Mouse (Mus musculus) midbrain, embryonic 16.5 days (tissue): Measurements from ENCODE around the gene Cited4. TPM values are rescaled to one million over a fixed set of nuclear protein-coding genes. Genes with fewer than 3 reads are reported as not detected.
A peak's percentile ranks its signal among the peaks of the same experiment; 100 is the strongest.

Source experiments
- ATAC-seq: fragments of 200-750 bp; cut with Nextera tagmentation; 2 replicates; pipeline ENCODE4 v1.8.0; 2017; ENCODE audit warnings: moderate TSS enrichment
- H3K27ac ChIP-seq: fragments of 300-500 bp; sonication (generic); 2 replicates; pipeline ENCODE4 v1.5.1; 2014; ENCODE audit warnings: mild to moderate bottlenecking, low read length, mixed read lengths
- H3K27me3 ChIP-seq: fragments of 300-500 bp; sonication (generic); 2 replicates; pipeline ENCODE4 v1.6.1; 2014; ENCODE audit warnings: low read depth, low read length, mixed read lengths; ENCODE audit not compliant: control insufficient read depth, insufficient read depth
- H3K36me3 ChIP-seq: fragments of 300-500 bp; sonication (generic); 2 replicates; pipeline ENCODE4 v1.6.1; 2014; ENCODE audit warnings: mild to moderate bottlenecking, low read length, moderate library complexity, mixed read lengths; ENCODE audit not compliant: control insufficient read depth, insufficient read depth
- H3K4me1 ChIP-seq: fragments of 300-500 bp; sonication (generic); 2 replicates; pipeline ENCODE4 v1.6.1; 2014; ENCODE audit warnings: mild to moderate bottlenecking, low read length, mixed read lengths; ENCODE audit not compliant: control insufficient read depth, insufficient read depth
- H3K4me2 ChIP-seq: fragments of 300-500 bp; sonication (generic); 2 replicates; pipeline ENCODE4 v1.6.1; 2014; ENCODE audit warnings: mild to moderate bottlenecking, low read length, mixed read lengths
- H3K4me3 ChIP-seq: fragments of 300-500 bp; sonication (generic); 2 replicates; pipeline ENCODE4 v1.5.1; 2014; ENCODE audit warnings: low read depth, mild to moderate bottlenecking, low read length, moderate library complexity, mixed read lengths
- H3K9ac ChIP-seq: fragments of 300-500 bp; sonication (generic); 2 replicates; pipeline ENCODE4 v1.6.1; 2014; ENCODE audit warnings: low read depth, low read length, mixed read lengths
- H3K9me3 ChIP-seq: fragments of 300-500 bp; sonication (generic); replicated peaks from 2 replicates; pipeline ENCODE4 v1.6.1; 2014; ENCODE audit warnings: mild to moderate bottlenecking, low read length, mixed read lengths; ENCODE audit not compliant: control insufficient read depth, poor library complexity, severe bottlenecking
- WGBS: fragments of 180-500 bp; shearing (Covaris S2); extraction: QIAGEN DNeasy Blood & Tissue Kit; methylation state at CpG from one replicate; pipeline ENCODE4 v1.1.7; 2014; 5-methylcytosine and 5-hydroxymethylcytosine counted together
- polyA plus RNA-seq: library from polyadenylated mRNA; unstranded; fragments of >200 nt; fragmentation: Nextera tagmentation; extraction: Ambion mirVana; gene quantifications from 2 replicates; pipeline ENCODE4 v1.2.1, GENCODE M21; 2015

Cited4 gene
- polyA plus RNA-seq, 1 experiment from 2014 or later, result 1.4 TPM

DNA sequence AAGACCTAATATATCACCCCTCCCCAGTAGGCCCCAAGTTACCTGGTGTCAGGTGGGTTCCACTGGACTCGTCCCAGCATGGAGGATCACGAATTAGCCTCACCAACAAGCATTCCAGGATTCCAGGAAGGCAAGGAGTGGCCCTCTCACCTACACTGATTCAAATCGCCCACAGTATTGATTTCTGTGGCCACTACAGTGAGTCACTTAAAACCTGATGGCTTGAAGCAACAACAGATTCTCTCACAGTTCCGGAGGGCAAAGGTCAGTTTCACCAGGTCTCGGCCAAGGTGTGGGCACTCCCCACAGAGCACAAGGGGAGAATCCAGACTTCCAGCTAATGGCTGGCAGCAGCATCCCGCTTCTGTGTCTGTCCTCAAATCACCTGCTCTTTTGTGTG is 22.9 kb downstream of the Cited4 start:
- no peaks in the 10 kb centered on the region for H3K27me3 ChIP-seq
- no peaks in the 10 kb centered on the region for H3K4me1 ChIP-seq
- H3K4me2 ChIP-seq, result no peak overlapping the region
- H3K4me3 ChIP-seq, result no peak overlapping the region
- WGBS, result 70% methylated on average over 6 of the region's 6 CpGs
- no peak for ATAC-seq
- no peak overlapping the region for H3K27ac ChIP-seq
- no peaks in the 10 kb centered on the region for H3K9me3 ChIP-seq
- no peak overlapping the region for H3K9ac ChIP-seq
- H3K36me3 ChIP-seq, result no peaks in the 10 kb centered on the region

DNA sequence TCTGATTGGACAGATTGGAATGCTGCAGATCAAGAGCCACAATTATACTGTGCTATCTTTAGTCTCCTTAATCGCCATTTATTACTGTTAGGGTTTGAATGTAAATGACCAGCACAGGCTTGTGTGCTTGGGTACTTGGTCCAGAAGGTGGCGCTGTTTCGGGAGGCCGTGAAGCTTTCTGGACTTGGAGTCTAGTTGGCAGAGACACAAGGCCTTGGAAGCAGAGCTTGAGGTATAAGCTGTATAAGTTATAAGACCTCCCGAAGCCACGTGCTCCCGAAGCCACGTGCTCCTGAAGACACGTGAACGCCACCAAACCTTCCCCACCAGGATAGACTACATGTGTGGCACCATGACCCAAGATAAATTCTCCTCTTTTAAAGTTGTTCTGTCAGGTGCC is 26.3 kb downstream of the Cited4 start:
- Histone ChIP-seq H3K27ac (no peak overlapping the region), H3K27me3 (peaks cover 5% of the 10 kb centered on the region; the same call in 1 of the 2 replicates), H3K36me3 (no peaks in the 10 kb centered on the region), H3K9me3 (no peaks in the 10 kb centered on the region), H3K4me2 (no peak overlapping the region), H3K9ac (no peak overlapping the region), H3K4me1 (no peaks in the 10 kb centered on the region), H3K4me3 (no peak overlapping the region)
- 32% methylated on average over 10 of the region's 10 CpGs for WGBS
- no peak for ATAC-seq

DNA sequence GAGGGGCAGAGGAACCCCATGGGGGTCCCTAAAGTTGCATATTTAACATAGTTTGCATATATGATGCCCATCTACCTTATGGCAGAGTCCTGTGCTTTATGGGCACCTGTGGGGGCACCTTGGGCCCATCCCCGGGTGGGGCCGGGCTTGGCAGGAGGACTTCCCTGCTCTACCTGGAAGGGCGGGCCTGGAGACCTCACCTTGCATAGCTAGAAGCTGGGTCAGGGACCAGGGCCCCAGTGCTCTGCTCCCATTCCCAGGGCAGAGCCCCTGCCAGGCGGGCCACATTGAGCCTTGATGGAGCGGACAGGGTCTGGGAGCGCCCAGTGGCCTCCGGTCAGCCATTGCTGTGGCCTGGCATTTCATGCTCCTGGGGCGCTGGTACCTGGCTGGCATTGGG is 31.0 kb downstream of the Cited4 start:
- Histone ChIP-seq H3K4me1 (no peaks in the 10 kb centered on the region), H3K4me3 (no peak overlapping the region), H3K4me2 (no peak overlapping the region), H3K27ac (no peak overlapping the region), H3K36me3 (no peaks in the 10 kb centered on the region), H3K27me3 (peaks cover 23% of the 10 kb centered on the region), H3K9me3 (no peaks in the 10 kb centered on the region), H3K9ac (no peak overlapping the region)
- peak; percentile 30 for ATAC-seq
- 86% methylated on average over 8 of the region's 8 CpGs for WGBS

GRCm38 (mm10) chr4:120697799-120698484 is 31.6 kb downstream of the Cited4 start:
- ATAC-seq, result peak; percentile 61
- 18% methylated on average over 35 of the region's 35 CpGs for WGBS

DNA sequence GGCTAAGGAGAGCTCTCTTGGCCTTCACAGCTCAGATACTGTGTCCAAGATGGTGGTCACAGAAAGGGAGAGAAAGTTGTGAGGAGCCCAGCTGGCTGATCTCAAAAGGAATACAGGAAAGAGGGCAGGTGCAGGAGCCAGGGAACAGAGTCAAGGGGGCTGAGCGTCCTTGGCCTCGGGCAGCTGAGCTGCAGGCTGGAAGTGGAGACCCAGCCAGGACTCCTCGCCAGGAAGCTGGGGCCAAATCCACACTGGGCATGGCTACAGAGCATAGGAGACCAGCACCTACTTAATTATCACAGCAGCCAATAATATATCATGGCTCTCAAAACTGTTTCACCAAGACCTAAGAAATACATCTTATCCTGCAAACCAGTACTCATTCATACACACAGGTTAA is 34.8 kb downstream of the Cited4 start:
- Histone ChIP-seq H3K9ac (no peak overlapping the region), H3K4me2 (no peak overlapping the region), H3K4me3 (no peak overlapping the region), H3K9me3 (no peaks in the 10 kb centered on the region), H3K27ac (no peak overlapping the region), H3K4me1 (no peaks in the 10 kb centered on the region), H3K36me3 (no peaks in the 10 kb centered on the region), H3K27me3 (peaks cover 23% of the 10 kb centered on the region)
- ATAC-seq, result no peak
- WGBS, result 89% methylated on average over 3 of the region's 3 CpGs

More at GRCm38 (mm10) chr4:120697799-120698484, 31.6 kb downstream of the Cited4 start:
- H3K9ac ChIP-seq, result no peak overlapping the region
- no peak overlapping the region for H3K4me3 ChIP-seq
- H3K36me3 ChIP-seq, result no peaks in the 10 kb centered on the region
- peak overlapping the region; percentile 11; the same call in 1 of the 2 replicates for H3K4me2 ChIP-seq
- H3K9me3 ChIP-seq, result no peaks in the 10 kb centered on the region
- no peaks in the 10 kb centered on the region for H3K4me1 ChIP-seq
- H3K27me3 ChIP-seq, result peaks cover 23% of the 10 kb centered on the region
- H3K27ac ChIP-seq, result no peak overlapping the region

- WGBS, result 88% methylated on average over 8 of the region's 8 CpGs
- no peak overlapping the region for H3K9ac ChIP-seq
- peaks cover 23% of the 10 kb centered on the region for H3K27me3 ChIP-seq
- ATAC-seq, result no peak
- no peaks in the 10 kb centered on the region for H3K36me3 ChIP-seq
- no peaks in the 10 kb centered on the region for H3K9me3 ChIP-seq
- H3K4me3 ChIP-seq, result no peak overlapping the region
- H3K4me1 ChIP-seq, result no peaks in the 10 kb centered on the region
- H3K4me2 ChIP-seq, result no peak overlapping the region
- H3K27ac ChIP-seq, result no peak overlapping the region
These were observed 35.7 kb downstream of the Cited4 start for GRCm38 (mm10) chr4:120702056-120702455.

DNA sequence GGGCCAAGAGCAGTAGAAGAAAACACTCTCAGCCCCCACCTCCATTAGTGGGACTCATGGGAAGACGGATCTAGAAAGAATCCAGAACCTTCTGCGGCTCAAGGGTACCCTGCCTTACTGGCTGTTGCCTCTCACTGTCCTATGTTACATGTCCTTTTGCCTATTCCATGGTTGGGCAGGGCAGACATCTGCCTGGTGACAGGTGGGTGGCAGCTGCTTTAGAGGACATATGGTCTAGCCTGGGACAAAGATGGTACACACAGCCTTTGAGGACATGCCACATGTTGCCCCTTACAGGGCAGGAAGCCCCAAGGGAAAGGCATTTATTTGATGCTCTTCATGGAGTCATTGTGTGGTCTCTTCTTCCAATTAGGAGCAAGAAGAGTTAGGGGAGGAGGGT is 36.1 kb downstream of the Cited4 start:
- H3K9ac ChIP-seq, result no peak overlapping the region
- WGBS, result 83% methylated on average over 2 of the region's 2 CpGs
- ATAC-seq, result no peak
- H3K4me2 ChIP-seq, result no peak overlapping the region
- no peaks in the 10 kb centered on the region for H3K9me3 ChIP-seq
- no peaks in the 10 kb centered on the region for H3K36me3 ChIP-seq
- H3K27me3 ChIP-seq, result peaks cover 20% of the 10 kb centered on the region
- H3K27ac ChIP-seq, result no peak overlapping the region
- H3K4me1 ChIP-seq, result no peaks in the 10 kb centered on the region
- H3K4me3 ChIP-seq, result no peak overlapping the region

GRCm38 (mm10) chr4:120712236-120712635 is 45.9 kb downstream of the Cited4 start:
- H3K4me1 ChIP-seq, result 0 out of 2 replicates have a peak, but pooled peaks cover 3% of the 10 kb centered on the region
- H3K27ac ChIP-seq, result no peak overlapping the region
- no peak overlapping the region for H3K4me2 ChIP-seq
- no peaks in the 10 kb centered on the region for H3K9me3 ChIP-seq
- H3K27me3 ChIP-seq, result no peaks in the 10 kb centered on the region
- no peaks in the 10 kb centered on the region for H3K36me3 ChIP-seq
- no peak overlapping the region for H3K4me3 ChIP-seq
- 74% methylated on average over 12 of the region's 12 CpGs for WGBS
- no peak overlapping the region for H3K9ac ChIP-seq
- ATAC-seq, result no peak

GRCm38 (mm10) chr4:120713021-120713420 is 46.6 kb downstream of the Cited4 start:
- Histone ChIP-seq H3K4me3 (no peak overlapping the region), H3K9ac (no peak overlapping the region), H3K4me2 (no peak overlapping the region), H3K27ac (no peak overlapping the region), H3K27me3 (no peaks in the 10 kb centered on the region), H3K4me1 (0 out of 2 replicates have a peak, but pooled peaks cover 3% of the 10 kb centered on the region), H3K9me3 (no peaks in the 10 kb centered on the region), H3K36me3 (no peaks in the 10 kb centered on the region)
- no peak for ATAC-seq
- WGBS, result 92% methylated on average over 6 of the region's 6 CpGs
